Mouse (Mus musculus) limb, embryonic 11.5 days (tissue): ENCODE measurements at regions not wholly inside any gene's neighbourhood (a gene's known extent, or its start where the extent isn't known, plus 50 kb on each side); places are given as distances from the start of the nearest gene placed in this dataset.
"Not testable (repeated sequence)": the region's sequence is repeated elsewhere in the genome, so short reads cannot be mapped to it uniquely, and the experiment has no call there.

Source experiments
- ATAC-seq: fragments of 200-750 bp; cut with Nextera tagmentation; 2 replicates; pipeline ENCODE4 v1.8.0; 2017; ENCODE audit warnings: low read depth; ENCODE audit not compliant: insufficient number of reproducible peaks, low FRiP score, low TSS enrichment
- DNase-seq: peaks from one replicate; pipeline ENCODE4 v3.0.0-alpha.2; 2015; ENCODE audit warnings: low spot score
- H3K27ac ChIP-seq: fragments of 300-500 bp; sonication (generic); replicated peaks from 2 replicates; pipeline ENCODE4 v1.5.1; 2014; ENCODE audit warnings: low read depth, mild to moderate bottlenecking, low read length
- H3K27me3 ChIP-seq: fragments of 300-500 bp; sonication (generic); 2 replicates; pipeline ENCODE4 v1.6.1; 2014; ENCODE audit warnings: mild to moderate bottlenecking, low read length, mixed read lengths; ENCODE audit not compliant: control insufficient read depth, insufficient read depth
- H3K36me3 ChIP-seq: fragments of 300-500 bp; sonication (generic); 2 replicates; pipeline ENCODE4 v1.6.1; 2014; ENCODE audit warnings: mild to moderate bottlenecking, low read length, moderate library complexity, mixed read lengths; ENCODE audit not compliant: control insufficient read depth, insufficient read depth
- H3K4me1 ChIP-seq: fragments of 300-500 bp; sonication (generic); 2 replicates; pipeline ENCODE4 v1.6.1; 2014; ENCODE audit warnings: low read length, mixed read lengths; ENCODE audit not compliant: control insufficient read depth, insufficient read depth
- H3K4me2 ChIP-seq: fragments of 300-500 bp; sonication (generic); 2 replicates; pipeline ENCODE4 v1.6.1; 2014; ENCODE audit warnings: low read depth, mild to moderate bottlenecking, moderate library complexity; ENCODE audit not compliant: severe bottlenecking
- H3K4me3 ChIP-seq: fragments of 300-500 bp; sonication (generic); 2 replicates; pipeline ENCODE4 v1.5.1; 2014; ENCODE audit warnings: low read depth, low read length
- H3K9ac ChIP-seq: fragments of 300-500 bp; sonication (generic); 2 replicates; pipeline ENCODE4 v1.6.1; 2014; ENCODE audit warnings: mild to moderate bottlenecking, low read length
- H3K9me3 ChIP-seq: fragments of 300-500 bp; sonication (generic); 2 replicates; pipeline ENCODE4 v1.6.1; 2016; ENCODE audit warnings: low read length; ENCODE audit not compliant: control insufficient read depth
- whole genome bisulfite sequencing: fragments of 180-500 bp; shearing (Covaris S2); extraction: QIAGEN DNeasy Blood & Tissue Kit; methylation state at CpG from one replicate; pipeline ENCODE4 v1.1.7; 2014; 5-methylcytosine and 5-hydroxymethylcytosine counted together

GRCm38 (mm10) chr5:109842186-109842978, 80.8 kb upstream of the Gm15446 start:
- not testable (repeated sequence) for H3K27me3 ChIP-seq, DNase-seq

GRCm38 (mm10) chr5:109844236-109844635, 79.0 kb upstream of the Gm15446 start:
- not testable (repeated sequence) for H3K9ac ChIP-seq, H3K27ac ChIP-seq, ATAC-seq, H3K9me3 ChIP-seq, DNase-seq, H3K27me3 ChIP-seq, H3K36me3 ChIP-seq, H3K4me1 ChIP-seq
- H3K4me2 ChIP-seq, result peak overlapping the region; percentile 47
- peak overlapping the region; percentile 48 for H3K4me3 ChIP-seq
- 93% methylated on average over 2 of the region's 2 CpGs for WGBS

More at GRCm38 (mm10) chr5:109842186-109842978, 80.8 kb upstream of the Gm15446 start:
- not testable (repeated sequence) for ATAC-seq, H3K9me3 ChIP-seq, H3K4me1 ChIP-seq, H3K9ac ChIP-seq, H3K27ac ChIP-seq, H3K4me3 ChIP-seq, H3K36me3 ChIP-seq, H3K4me2 ChIP-seq
- 91% methylated on average over 7 of the region's 7 CpGs for WGBS

- no peaks in the 10 kb centered on the region for H3K36me3 ChIP-seq
- 5% methylated on average over 15 of the region's 15 CpGs for WGBS
- peak; percentile 74 for DNase-seq
- no peaks in the 10 kb centered on the region for H3K9me3 ChIP-seq
- H3K4me1 ChIP-seq, result no peaks in the 10 kb centered on the region
- peak overlapping the region; percentile 47 for H3K4me2 ChIP-seq
- H3K27ac ChIP-seq, result no peak overlapping the region
- peak; percentile 89 for ATAC-seq
- no peaks in the 10 kb centered on the region for H3K27me3 ChIP-seq
- H3K9ac ChIP-seq, result peak overlapping the region; percentile 58
- peak overlapping the region; percentile 48 for H3K4me3 ChIP-seq
Observed at GRCm38 (mm10) chr5:109844753-109845186, 78.4 kb upstream of the Gm15446 start.

GRCm38 (mm10) chr5:109851225-109851624, 72.0 kb upstream of the Gm15446 start:
- DNase-seq, H3K27ac ChIP-seq, H3K9me3 ChIP-seq, H3K36me3 ChIP-seq, ATAC-seq, H3K9ac ChIP-seq, H3K27me3 ChIP-seq, H3K4me1 ChIP-seq, H3K4me3 ChIP-seq, H3K4me2 ChIP-seq: not testable (repeated sequence)

- Histone ChIP-seq H3K27me3 (no peaks in the 10 kb centered on the region), H3K4me2 (no peak overlapping the region), H3K36me3 (no peaks in the 10 kb centered on the region), H3K4me1 (no peaks in the 10 kb centered on the region), H3K4me3 (no peak overlapping the region), H3K9ac (no peak overlapping the region), H3K9me3 (no peaks in the 10 kb centered on the region), H3K27ac (no peak overlapping the region)
- no peak for DNase-seq
- ATAC-seq, result no peak
- 74% methylated on average over 4 of the region's 4 CpGs for WGBS
Observed at GRCm38 (mm10) chr5:109860402-109860801, 62.8 kb upstream of the Gm15446 start.

GRCm38 (mm10) chr5:109864517-109864916, 58.7 kb upstream of the Gm15446 start:
- not testable (repeated sequence) for DNase-seq, H3K36me3 ChIP-seq, H3K9me3 ChIP-seq, H3K27ac ChIP-seq, H3K4me1 ChIP-seq, H3K4me2 ChIP-seq, H3K9ac ChIP-seq, H3K4me3 ChIP-seq, ATAC-seq, H3K27me3 ChIP-seq

- ATAC-seq, result no peak
- Histone ChIP-seq H3K27ac (no peak overlapping the region), H3K4me3 (no peak overlapping the region), H3K9me3 (no peaks in the 10 kb centered on the region), H3K36me3 (no peaks in the 10 kb centered on the region), H3K4me2 (no peak overlapping the region), H3K9ac (no peak overlapping the region), H3K4me1 (no peaks in the 10 kb centered on the region), H3K27me3 (no peaks in the 10 kb centered on the region)
- DNase-seq, result no peak
- WGBS, result 68% methylated on average over 1 of the region's 1 CpGs
Observed at GRCm38 (mm10) chr5:109865628-109866027, 57.6 kb upstream of the Gm15446 start.

GRCm38 (mm10) chr5:109866337-109867126, 56.7 kb upstream of the Gm15446 start:
- H3K4me1 ChIP-seq, result no peaks in the 10 kb centered on the region
- H3K27me3 ChIP-seq, result no peaks in the 10 kb centered on the region
- H3K4me3 ChIP-seq, result peak overlapping the region; percentile 50
- peak overlapping the region; percentile 59 for H3K9ac ChIP-seq
- peak overlapping the region; percentile 42 for H3K4me2 ChIP-seq
- no peak overlapping the region for H3K27ac ChIP-seq
- DNase-seq (peak; percentile 87), ATAC-seq (peak; percentile 100)
- WGBS, result under 1% methylated on average over 22 of the region's 22 CpGs
- no peaks in the 10 kb centered on the region for H3K36me3 ChIP-seq
- no peaks in the 10 kb centered on the region for H3K9me3 ChIP-seq
